Mouse (Mus musculus): Measurements from ENCODE around the gene Sirt4. TPM values are rescaled to one million over a fixed set of nuclear protein-coding genes. Genes with fewer than 3 reads are reported as not detected.

The Sirt4 gene
- polyA plus RNA-seq, 1 experiment: 34.6 TPM

DNA sequence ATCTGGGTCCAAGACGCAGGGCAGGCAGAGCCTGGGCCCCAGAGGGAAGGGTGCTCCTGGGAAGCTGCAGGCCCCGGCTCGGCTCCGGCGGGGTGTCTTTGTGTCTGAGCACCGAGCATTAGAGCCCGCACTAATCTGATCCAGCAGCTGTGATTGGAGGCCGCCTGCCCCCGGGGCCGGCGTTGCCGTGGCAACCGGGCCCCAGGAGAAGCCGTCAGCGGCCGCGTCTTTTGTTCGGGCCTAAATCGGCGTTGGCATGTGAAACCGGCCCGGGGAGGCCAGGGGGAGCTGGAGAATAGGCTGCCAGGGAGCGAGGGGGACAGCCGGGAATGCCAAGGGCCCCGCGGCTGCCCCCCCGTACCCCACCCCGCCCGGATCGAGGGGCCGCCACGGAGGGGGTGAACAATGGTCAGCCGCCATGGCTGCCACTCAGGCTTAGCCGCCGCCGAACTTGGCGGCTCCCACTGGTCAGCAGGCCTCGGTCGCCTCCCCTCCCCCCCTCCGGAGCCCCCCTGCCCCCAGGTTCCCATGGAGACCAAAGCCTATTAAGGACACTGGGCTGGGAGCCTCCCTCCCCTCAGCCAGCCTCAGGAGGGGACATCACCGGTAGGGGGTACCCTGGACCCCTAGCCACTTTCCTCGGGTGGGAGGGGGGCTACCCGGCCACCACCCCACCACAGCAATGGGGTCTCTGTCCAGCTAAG lies 48.0 kb downstream of the Sirt4 start:
- Histone ChIP-seq H3K4me1 (ENCODE audit: control insufficient read depth, insufficient read depth, low read length) (peaks cover 22% of the 10 kb centered on the region), H3K4me3 (ENCODE audit: control insufficient read depth, low read depth, low read length) (peak overlapping the region; percentile 91), H3K27ac (ENCODE audit: control insufficient read depth, insufficient read depth, low read depth, low read length) (peak overlapping the region; percentile 68), H3K36me3 (ENCODE audit: control insufficient read depth, insufficient read depth, low read length) (no peaks in the 10 kb centered on the region), H3K27me3 (ENCODE audit: control insufficient read depth, insufficient read depth, low read length) (no peaks in the 10 kb centered on the region)
- no peak; the same call in 1 of the 2 replicates for TF ChIP-seq POLR2A (IDR thresholded peaks at IDR 0.05; ENCODE audit: control insufficient read depth, low read depth, low read length)
- TF ChIP-seq CTCF (IDR thresholded peaks at IDR 0.05; ENCODE audit: control insufficient read depth, insufficient read depth, insufficient replicate concordance, low read depth, low read length): no peak

DNA sequence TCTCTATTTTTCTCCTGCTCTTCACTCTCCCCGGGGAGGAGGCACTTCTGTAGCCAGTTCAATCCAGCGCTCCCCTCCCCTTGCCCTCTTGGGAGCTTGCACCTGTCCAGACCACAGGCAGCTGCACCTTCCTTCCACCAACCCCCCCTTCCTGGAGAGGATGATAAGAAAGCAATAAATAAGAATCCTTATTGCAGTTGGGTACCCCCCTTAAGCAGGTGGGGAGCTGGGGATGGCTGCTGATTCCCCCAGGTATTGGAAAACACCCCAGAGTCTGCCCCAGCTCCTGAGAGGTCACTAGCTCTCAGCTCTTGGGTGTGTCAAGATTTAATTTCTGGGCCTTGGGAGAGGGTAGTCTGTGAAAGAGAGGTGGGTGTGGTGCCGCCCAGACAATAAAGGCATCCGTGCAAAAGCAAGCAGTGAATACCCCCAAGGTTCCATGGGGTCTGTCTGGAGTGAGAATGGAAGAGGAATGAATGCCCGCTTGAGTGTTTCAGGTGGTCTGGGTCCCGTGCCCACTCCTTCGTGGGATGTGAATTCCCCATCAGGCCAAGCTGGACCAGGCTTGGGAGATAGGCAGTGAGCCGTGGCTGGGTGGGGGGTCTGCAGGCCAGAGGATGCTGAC lies 48.7 kb downstream of the Sirt4 start:
- Histone ChIP-seq H3K36me3 (ENCODE audit: control insufficient read depth, insufficient read depth, low read length) (no peaks in the 10 kb centered on the region), H3K4me1 (ENCODE audit: control insufficient read depth, insufficient read depth, low read length) (peaks cover 22% of the 10 kb centered on the region), H3K4me3 (ENCODE audit: control insufficient read depth, low read depth, low read length) (peak overlapping the region; percentile 91)

DNA sequence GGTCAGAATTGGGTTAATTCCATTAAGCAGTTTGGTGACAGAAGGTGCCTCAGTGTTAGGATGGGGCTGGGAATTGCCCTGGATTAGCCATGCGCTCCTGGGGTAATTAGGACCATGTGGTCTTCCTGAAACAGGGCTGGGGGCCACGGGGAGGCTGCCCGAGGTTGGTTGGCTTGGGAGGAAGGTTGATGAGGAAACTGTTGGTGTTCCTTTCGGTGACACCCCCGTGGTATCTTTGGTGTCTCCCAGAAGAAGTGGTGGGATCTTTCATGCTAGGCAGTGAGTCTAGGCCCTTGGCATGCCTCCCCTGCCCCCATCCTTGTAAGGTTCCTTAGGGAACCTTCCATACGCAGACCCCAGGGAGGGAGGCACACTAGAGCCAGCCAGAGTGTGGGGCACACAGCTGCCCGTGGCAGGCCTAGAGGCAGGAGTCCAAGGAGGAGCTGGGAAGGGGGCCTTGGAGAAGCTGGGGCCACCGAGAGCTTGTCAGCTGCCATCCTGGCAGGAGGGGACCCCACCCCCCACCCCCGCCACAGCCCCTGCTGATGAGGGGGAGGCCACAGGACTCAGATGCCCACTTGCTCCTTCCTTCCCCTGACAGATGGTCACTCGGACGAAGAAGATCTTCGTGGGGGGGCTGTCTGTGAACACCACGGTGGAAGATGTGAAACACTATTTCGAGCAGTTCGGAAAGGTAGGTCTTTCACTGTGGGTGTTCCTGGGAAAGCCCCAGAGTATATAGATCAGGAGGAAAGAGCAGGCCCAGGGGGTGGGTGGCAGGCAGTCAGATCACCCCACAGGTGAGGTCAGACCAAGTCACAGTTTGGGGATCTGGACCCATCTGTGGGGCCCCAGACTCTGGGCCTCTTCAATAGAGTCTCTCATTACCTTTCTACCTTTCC lies 49.4 kb downstream of the Sirt4 start:
- no peaks in the 10 kb centered on the region for H3K36me3 ChIP-seq (ENCODE audit: control insufficient read depth, insufficient read depth, low read length)
- no peak for TF ChIP-seq POLR2A (IDR thresholded peaks at IDR 0.05; ENCODE audit: control insufficient read depth, low read depth, low read length)
- no peak for TF ChIP-seq CTCF (IDR thresholded peaks at IDR 0.05; ENCODE audit: control insufficient read depth, insufficient read depth, insufficient replicate concordance, low read depth, low read length)
- peaks cover 27% of the 10 kb centered on the region for H3K4me1 ChIP-seq (ENCODE audit: control insufficient read depth, insufficient read depth, low read length)
- no peak overlapping the region for H3K27ac ChIP-seq (ENCODE audit: control insufficient read depth, insufficient read depth, low read depth, low read length)
- H3K27me3 ChIP-seq (ENCODE audit: control insufficient read depth, insufficient read depth, low read length): no peaks in the 10 kb centered on the region
- no peak overlapping the region for H3K4me3 ChIP-seq (ENCODE audit: control insufficient read depth, low read depth, low read length)

More for the DNA sequence above, 48.7 kb downstream of the Sirt4 start:
- Histone ChIP-seq H3K27ac (ENCODE audit: control insufficient read depth, insufficient read depth, low read depth, low read length) (peak overlapping the region; percentile 56), H3K27me3 (ENCODE audit: control insufficient read depth, insufficient read depth, low read length) (no peaks in the 10 kb centered on the region)
- TF ChIP-seq POLR2A (IDR thresholded peaks at IDR 0.05; ENCODE audit: control insufficient read depth, low read depth, low read length): no peak
- no peak for TF ChIP-seq CTCF (IDR thresholded peaks at IDR 0.05; ENCODE audit: control insufficient read depth, insufficient read depth, insufficient replicate concordance, low read depth, low read length)

DNA sequence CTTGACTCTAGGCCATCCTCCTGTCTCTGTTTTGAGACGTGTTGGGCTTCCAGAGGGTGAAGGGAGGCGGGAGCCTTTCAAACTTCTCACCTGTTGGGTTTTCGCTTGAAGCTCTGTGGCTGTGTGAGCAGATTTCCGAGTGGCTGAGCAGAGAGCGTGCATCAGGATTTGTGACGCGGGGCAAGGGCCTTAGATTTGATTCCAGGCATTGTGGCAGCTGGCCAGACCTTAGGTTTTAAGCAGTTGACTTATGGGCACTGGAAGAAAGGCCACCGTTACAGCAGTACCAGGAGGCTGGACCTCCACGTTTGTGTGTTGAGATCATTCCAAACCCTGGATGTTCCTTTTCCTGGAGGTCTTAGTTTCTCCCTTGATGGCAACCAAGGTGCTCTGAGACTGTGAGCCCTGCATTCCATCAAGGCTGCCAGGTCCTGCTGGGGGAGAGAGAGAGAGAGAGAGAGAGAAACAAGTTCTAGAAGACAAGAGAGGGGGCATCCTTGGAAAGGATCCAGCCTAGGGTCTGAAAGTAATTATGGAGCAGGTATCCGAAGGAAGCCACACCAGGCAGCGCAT lies 50.2 kb downstream of the Sirt4 start:
- peaks cover 27% of the 10 kb centered on the region for H3K4me1 ChIP-seq (ENCODE audit: control insufficient read depth, insufficient read depth, low read length)
- no peak for TF ChIP-seq POLR2A (IDR thresholded peaks at IDR 0.05; ENCODE audit: control insufficient read depth, low read depth, low read length)
- no peak for TF ChIP-seq CTCF (IDR thresholded peaks at IDR 0.05; ENCODE audit: control insufficient read depth, insufficient read depth, insufficient replicate concordance, low read depth, low read length)
- no peak overlapping the region for H3K4me3 ChIP-seq (ENCODE audit: control insufficient read depth, low read depth, low read length)
- no peaks in the 10 kb centered on the region for H3K36me3 ChIP-seq (ENCODE audit: control insufficient read depth, insufficient read depth, low read length)
- no peaks in the 10 kb centered on the region for H3K27me3 ChIP-seq (ENCODE audit: control insufficient read depth, insufficient read depth, low read length)
- H3K27ac ChIP-seq (ENCODE audit: control insufficient read depth, insufficient read depth, low read depth, low read length): no peak overlapping the region

DNA sequence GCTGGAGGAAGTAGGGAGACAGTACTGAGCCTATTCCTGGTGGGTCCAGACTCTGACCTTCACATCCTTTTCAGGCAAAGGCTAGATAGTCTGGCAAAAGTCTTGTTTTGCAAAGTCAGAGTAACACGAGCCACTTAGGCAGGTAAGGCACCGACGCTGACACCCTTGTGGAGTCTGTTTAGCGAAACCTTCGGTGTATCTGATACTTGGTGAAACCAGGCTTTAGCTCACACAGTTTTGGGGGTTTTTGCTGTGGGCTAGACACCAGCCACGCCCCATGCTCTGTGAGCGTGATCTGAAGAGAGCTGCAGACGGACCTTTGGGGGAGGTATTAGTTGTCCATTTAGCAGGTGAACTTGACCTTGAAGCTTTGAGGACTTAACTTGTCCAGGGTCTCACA lies 51.3 kb downstream of the Sirt4 start:
- Histone ChIP-seq H3K36me3 (ENCODE audit: control insufficient read depth, insufficient read depth, low read length) (no peaks in the 10 kb centered on the region), H3K27ac (ENCODE audit: control insufficient read depth, insufficient read depth, low read depth, low read length) (no peak overlapping the region), H3K4me3 (ENCODE audit: control insufficient read depth, low read depth, low read length) (no peak overlapping the region), H3K4me1 (ENCODE audit: control insufficient read depth, insufficient read depth, low read length) (peaks cover 35% of the 10 kb centered on the region), H3K27me3 (ENCODE audit: control insufficient read depth, insufficient read depth, low read length) (no peaks in the 10 kb centered on the region; the same call in 1 of the 2 replicates)
- no peak for TF ChIP-seq POLR2A (IDR thresholded peaks at IDR 0.05; ENCODE audit: control insufficient read depth, low read depth, low read length)

DNA sequence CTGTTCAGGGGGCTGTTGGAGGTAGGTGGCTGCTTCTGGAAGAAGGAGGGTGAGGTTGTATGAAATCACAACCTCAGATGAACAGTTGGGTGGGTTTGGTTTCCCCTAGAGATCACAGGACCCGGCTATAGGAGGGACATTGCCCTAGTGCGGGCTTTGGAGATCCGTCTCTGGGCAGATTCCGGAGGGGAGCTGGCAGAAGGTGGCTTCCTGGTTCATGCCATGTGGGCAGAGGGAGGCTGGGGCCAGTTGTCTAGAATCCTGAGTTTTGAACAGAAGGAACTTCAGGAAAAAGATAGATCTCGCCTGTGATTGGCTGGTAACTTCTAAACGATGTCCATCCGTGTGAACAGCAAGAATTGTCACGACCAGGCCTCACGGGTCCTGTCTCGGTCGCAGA lies 52.1 kb downstream of the Sirt4 start:
- TF ChIP-seq POLR2A (IDR thresholded peaks at IDR 0.05; ENCODE audit: control insufficient read depth, low read depth, low read length) (no peak), CTCF (IDR thresholded peaks at IDR 0.05; ENCODE audit: control insufficient read depth, insufficient read depth, insufficient replicate concordance, low read depth, low read length) (no peak)
- H3K4me1 ChIP-seq (ENCODE audit: control insufficient read depth, insufficient read depth, low read length): peaks cover 35% of the 10 kb centered on the region
- no peak overlapping the region for H3K27ac ChIP-seq (ENCODE audit: control insufficient read depth, insufficient read depth, low read depth, low read length)
- H3K4me3 ChIP-seq (ENCODE audit: control insufficient read depth, low read depth, low read length): no peak overlapping the region
- H3K36me3 ChIP-seq (ENCODE audit: control insufficient read depth, insufficient read depth, low read length): no peaks in the 10 kb centered on the region
- H3K27me3 ChIP-seq (ENCODE audit: control insufficient read depth, insufficient read depth, low read length): no peaks in the 10 kb centered on the region; the same call in 1 of the 2 replicates

DNA sequence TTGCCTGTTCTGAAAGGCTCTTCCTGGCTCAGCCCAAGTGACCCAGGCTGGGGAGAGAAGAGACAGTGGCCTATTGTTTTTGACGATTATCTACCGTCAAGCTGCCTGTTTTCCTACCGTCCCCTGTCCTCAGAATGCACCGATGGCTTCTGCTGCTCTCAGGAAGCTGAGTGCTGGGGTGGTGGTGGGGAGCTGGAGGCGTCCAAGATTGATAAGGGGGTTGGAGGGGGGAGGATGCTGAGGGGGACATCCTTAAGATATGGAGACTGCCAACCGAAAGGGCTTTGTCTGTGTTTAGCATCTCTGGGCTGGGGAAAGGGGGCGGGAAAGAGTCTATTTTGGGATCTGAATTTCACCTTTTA lies 52.6 kb downstream of the Sirt4 start:
- Histone ChIP-seq H3K36me3 (ENCODE audit: control insufficient read depth, insufficient read depth, low read length) (no peaks in the 10 kb centered on the region), H3K27me3 (ENCODE audit: control insufficient read depth, insufficient read depth, low read length) (no peaks in the 10 kb centered on the region; the same call in 1 of the 2 replicates), H3K4me3 (ENCODE audit: control insufficient read depth, low read depth, low read length) (no peak overlapping the region), H3K27ac (ENCODE audit: control insufficient read depth, insufficient read depth, low read depth, low read length) (no peak overlapping the region), H3K4me1 (ENCODE audit: control insufficient read depth, insufficient read depth, low read length) (peaks cover 31% of the 10 kb centered on the region)
- TF ChIP-seq CTCF (IDR thresholded peaks at IDR 0.05; ENCODE audit: control insufficient read depth, insufficient read depth, insufficient replicate concordance, low read depth, low read length) (no peak), POLR2A (IDR thresholded peaks at IDR 0.05; ENCODE audit: control insufficient read depth, low read depth, low read length) (no peak)

All from testis, adult 2 months (tissue).